17 mouse cellular contexts compared by ENCODE assay signal in the genomic region with DNA sequence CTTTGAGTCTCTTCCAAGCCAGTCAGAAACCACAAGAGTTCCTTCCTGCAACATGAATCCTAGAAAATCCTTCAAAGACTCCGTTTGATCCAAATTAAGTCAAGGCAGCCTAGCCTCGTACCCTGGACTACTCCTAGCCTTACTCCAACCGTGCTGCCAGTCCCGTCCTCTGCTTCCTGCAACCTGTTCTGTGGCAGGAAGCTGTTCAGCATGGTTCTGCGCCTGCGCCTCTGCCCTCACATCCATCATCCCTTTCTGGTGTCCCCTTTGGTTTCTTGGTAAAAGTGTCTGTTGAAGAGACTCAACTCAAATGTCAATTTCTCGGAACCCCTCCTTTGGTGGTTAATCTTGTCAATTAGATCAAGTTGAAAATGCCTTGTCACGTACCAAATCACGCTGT.
DNase-seq lines count a peak whose midpoint lies in the region; ATAC-seq and TF ChIP-seq lines count a peak whose summit lies in the region.
"Had no signal": no experiment of that assay in that cellular context is flagged by ENCODE, and none has a peak within 500 bp of the region (broad histone marks: within the 10 kb centered on the region; RNA-seq: fewer than 3 reads in every experiment).

No protein-coding gene starts in this region.

- 83% methylated on average over 9 of the region's 9 CpGs for WGBS in olfactory bulb, adult 2 months
- 68% methylated on average over 9 of the region's 9 CpGs for WGBS in liver, embryonic 11.5 days

- H3K27me3 ChIP-seq in liver, embryonic 11.5 days (replicated peaks; ENCODE audit: control insufficient read depth, insufficient read depth, low read length) = no peaks in the 10 kb centered on the region
- H3K27me3 ChIP-seq: heart, embryonic 15.5 days; liver, embryonic 12.5 days; midbrain, embryonic 15.5 days had no signal

- ATAC-seq in CD4-positive, CD25-positive, alpha-beta regulatory T cell, adult 4 months = peak; percentile 89
- no peak for ATAC-seq in liver, embryonic 11.5 days (replicated peaks; ENCODE audit: low FRiP score)
- ATAC-seq: liver, embryonic 12.5 days had no signal

- H3K27ac ChIP-seq in left cerebral cortex, adult 2 months = peak overlapping the region; percentile 77
- H3K27ac ChIP-seq in embryonic fibroblast, embryonic 13.5 days (ENCODE audit: insufficient read depth, low read length) = peak overlapping the region; percentile 60; the same call in 1 of the 2 replicates
- peak overlapping the region; percentile 85 for H3K27ac ChIP-seq in olfactory bulb, adult 2 months (ENCODE audit: insufficient read depth, low read depth, low read length)
- no peak overlapping the region for H3K27ac ChIP-seq in liver, embryonic 11.5 days (ENCODE audit: low read depth, low read length)
- H3K27ac ChIP-seq: embryonic facial prominence, embryonic 10.5 days; heart, embryonic 15.5 days; hindbrain, postnatal 0 days; liver, embryonic 12.5 days; midbrain, embryonic 15.5 days had no signal

- DNase-seq in left cerebral cortex, adult 2 months (ENCODE audit: extremely low spot score in 1 of 2, low spot score in 2 of 2) = no peak
- no peak for DNase-seq in left cerebral cortex, adult 8-10 months (ENCODE audit: low spot score in 2 of 2)
- DNase-seq in adrenal gland, adult 18-20 months (ENCODE audit: low spot score in 2 of 2) = no peak
- DNase-seq in liver, embryonic 11.5 days (ENCODE audit: low spot score) = no peak
- DNase-seq: cerebellum, adult 8-10 months; kidney, adult 18-20 months; lung, postnatal 14 days; thymus, adult 2 months had no signal

- H3K4me1 ChIP-seq in embryonic fibroblast, embryonic 13.5 days (ENCODE audit: control insufficient read depth, insufficient read depth, low read length) = peaks cover 6% of the 10 kb centered on the region; the same call in 1 of the 2 replicates
- peaks cover 19% of the 10 kb centered on the region for H3K4me1 ChIP-seq in olfactory bulb, adult 2 months (ENCODE audit: control insufficient read depth, insufficient read depth, low read length)
- no peaks in the 10 kb centered on the region for H3K4me1 ChIP-seq in liver, embryonic 11.5 days (replicated peaks; ENCODE audit: control insufficient read depth, insufficient read depth, low read length)
- H3K4me1 ChIP-seq: embryonic facial prominence, embryonic 10.5 days; liver, embryonic 12.5 days had no signal

- no peak overlapping the region for H3K4me3 ChIP-seq in left cerebral cortex, adult 2 months
- no peak overlapping the region for H3K4me3 ChIP-seq in embryonic fibroblast, embryonic 13.5 days (ENCODE audit: insufficient read depth, low read length)
- H3K4me3 ChIP-seq in olfactory bulb, adult 2 months (ENCODE audit: insufficient read depth, low read depth, low read length) = no peak overlapping the region
- no peak overlapping the region for H3K4me3 ChIP-seq in liver, embryonic 11.5 days (ENCODE audit: low read depth, low read length)
- H3K4me3 ChIP-seq: embryonic facial prominence, embryonic 10.5 days; heart, embryonic 15.5 days; liver, embryonic 12.5 days; midbrain, embryonic 15.5 days had no signal

- TF ChIP-seq CTCF in left cerebral cortex, adult 2 months (IDR thresholded peaks at IDR 0.05) = no peak
- no peak for TF ChIP-seq CTCF in embryonic fibroblast, embryonic 13.5 days (IDR thresholded peaks at IDR 0.05; ENCODE audit: borderline replicate concordance, insufficient read depth, low read length)
- TF ChIP-seq CTCF in olfactory bulb, adult 2 months (IDR thresholded peaks at IDR 0.05; ENCODE audit: insufficient read depth, low read depth, low read length) = no peak

- intact Hi-C loops in left cerebral cortex, adult 2 months (cut with DNase I) = no loop called here

- TF ChIP-seq POLR2A in embryonic fibroblast, embryonic 13.5 days (IDR thresholded peaks at IDR 0.05; ENCODE audit: low read depth, low read length) = no peak
- no peak for TF ChIP-seq POLR2A in olfactory bulb, adult 2 months (IDR thresholded peaks at IDR 0.05; ENCODE audit: insufficient read depth, low read depth, low read length)

- H3K36me3 ChIP-seq in liver, embryonic 11.5 days (ENCODE audit: control insufficient read depth, insufficient read depth, low read length) = no peaks in the 10 kb centered on the region
- H3K36me3 ChIP-seq: embryonic facial prominence, embryonic 10.5 days; heart, embryonic 15.5 days; liver, embryonic 12.5 days; midbrain, embryonic 15.5 days had no signal

- H3K9me3 ChIP-seq in liver, embryonic 11.5 days (ENCODE audit: control insufficient read depth, low read length) = no peaks in the 10 kb centered on the region
- H3K9me3 ChIP-seq: embryonic facial prominence, embryonic 10.5 days; heart, embryonic 15.5 days; liver, embryonic 12.5 days had no signal

- H3K9ac ChIP-seq in liver, embryonic 11.5 days (ENCODE audit: low read depth, low read length) = no peak overlapping the region
- H3K9ac ChIP-seq: forebrain, postnatal 0 days; heart, embryonic 15.5 days; liver, embryonic 12.5 days; midbrain, embryonic 15.5 days had no signal

- H3K4me2 ChIP-seq in liver, embryonic 11.5 days = no peak overlapping the region
- H3K4me2 ChIP-seq: heart, embryonic 15.5 days; liver, embryonic 12.5 days; midbrain, embryonic 15.5 days had no signal
